Mouse (Mus musculus): ENCODE data around the gene Ubl4b.

GRCm38 (mm10) chr3:107563880-107564279 lies 9.0 kb upstream of the Ubl4b start:
- TF ChIP-seq CTCF (IDR thresholded peaks at IDR 0.05; ENCODE audit: low read depth), result no peak
- TF ChIP-seq EP300 (IDR thresholded peaks at IDR 0.05; ENCODE audit: low read depth), result no peak

All from liver, embryonic 14.5 days (tissue).